Comparison of ENCODE assay signal across 13 mouse cellular contexts in the genomic region with DNA sequence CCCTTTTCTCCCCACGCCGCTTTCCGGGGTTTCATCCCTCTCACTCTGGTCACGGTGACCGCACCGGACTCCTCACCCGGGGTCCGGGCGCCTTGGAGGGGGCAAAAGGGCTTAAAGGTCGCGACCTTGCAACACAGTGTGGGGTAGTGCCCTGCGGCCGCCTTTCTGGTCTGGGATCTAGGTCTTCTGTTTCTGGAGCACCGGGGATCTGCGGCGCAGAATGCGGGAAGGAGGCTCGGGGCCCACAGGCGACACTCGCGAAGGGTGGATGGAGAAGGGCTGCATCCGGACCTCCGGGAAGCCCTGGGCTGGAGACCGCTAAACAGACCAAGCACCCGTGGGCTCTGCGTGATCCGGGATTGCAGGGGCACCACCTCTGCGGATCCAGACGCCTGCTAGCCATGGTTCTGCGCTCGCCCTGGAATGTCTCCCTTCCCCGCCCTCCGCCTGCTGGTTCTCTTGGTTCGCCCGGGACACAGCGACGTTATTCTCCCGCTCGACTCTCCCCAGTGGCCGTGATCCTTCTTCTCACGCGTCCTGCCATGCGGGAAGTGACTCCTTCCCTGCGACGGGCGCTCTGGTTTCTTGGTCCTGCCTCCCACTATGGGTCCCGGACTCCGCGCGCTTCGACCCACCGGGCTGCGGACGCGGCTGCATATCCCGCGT. TPM values are rescaled to one million over a fixed set of nuclear protein-coding genes. Genes with fewer than 3 reads are reported as not detected.
DNase-seq lines count a peak whose midpoint lies in the region; ATAC-seq and TF ChIP-seq lines count a peak whose summit lies in the region.
"Had no signal": no experiment of that assay in that cellular context is flagged by ENCODE, and none has a peak within 500 bp of the region (broad histone marks: within the 10 kb centered on the region; RNA-seq: fewer than 3 reads in every experiment).

No protein-coding gene starts in this region.

- no peak for DNase-seq in heart, postnatal 36 days
- DNase-seq in lung, postnatal 0 days (ENCODE audit: low spot score) = no peak
- DNase-seq in lung, adult 2 months = no peak
- DNase-seq: cerebellum, adult 9-10 months; liver, postnatal 0 days had no signal

- no peaks in the 10 kb centered on the region for H3K36me3 ChIP-seq in heart, embryonic 11.5 days (ENCODE audit: control insufficient read depth, insufficient read depth, low read length)
- H3K36me3 ChIP-seq in lung, postnatal 0 days (ENCODE audit: insufficient read depth, low read length) = no peaks in the 10 kb centered on the region
- H3K36me3 ChIP-seq in intestine, embryonic 15.5 days = no peaks in the 10 kb centered on the region
- H3K36me3 ChIP-seq in stomach, embryonic 15.5 days = no peaks in the 10 kb centered on the region

- peak overlapping the region; percentile 22; the same call in 1 of the 2 replicates for H3K4me2 ChIP-seq in heart, embryonic 11.5 days
- H3K4me2 ChIP-seq in lung, postnatal 0 days (replicated peaks; ENCODE audit: low read depth, low read length) = no peak overlapping the region
- 0 out of 2 replicates have a peak overlapping the region, but pooled peaks have one; percentile 30 for H3K4me2 ChIP-seq in intestine, embryonic 15.5 days (replicated peaks)
- peak overlapping the region; percentile 12; the same call in 1 of the 2 replicates for H3K4me2 ChIP-seq in stomach, embryonic 15.5 days

- no peak overlapping the region for H3K9ac ChIP-seq in heart, embryonic 11.5 days (ENCODE audit: low read depth, low read length)
- H3K9ac ChIP-seq in lung, postnatal 0 days (replicated peaks; ENCODE audit: low read depth) = no peak overlapping the region
- no peak overlapping the region for H3K9ac ChIP-seq in intestine, embryonic 15.5 days
- no peak overlapping the region for H3K9ac ChIP-seq in stomach, embryonic 15.5 days
- H3K9ac ChIP-seq: liver, postnatal 0 days had no signal

- intact Hi-C loops in heart, postnatal 36 days (cut with DNase I) = no loop called here

- under 1% methylated on average over 57 of the region's 57 CpGs for WGBS in heart, embryonic 11.5 days (ENCODE audit: insufficient replicate concordance)
- 2% methylated on average over 56 of the region's 57 CpGs for WGBS in lung, postnatal 0 days
- WGBS in lung, adult 2 months = 3% methylated on average over 57 of the region's 57 CpGs
- WGBS in intestine, embryonic 15.5 days = under 1% methylated on average over 57 of the region's 57 CpGs
- 1% methylated on average over 56 of the region's 57 CpGs for WGBS in stomach, embryonic 15.5 days

- H3K4me3 ChIP-seq in heart, embryonic 11.5 days (ENCODE audit: low read depth, low read length) = peak overlapping the region; percentile 21
- peak overlapping the region; percentile 8; the same call in 1 of the 2 replicates for H3K4me3 ChIP-seq in lung, postnatal 0 days (ENCODE audit: low read depth, low read length)
- no peak overlapping the region for H3K4me3 ChIP-seq in lung, adult 2 months (replicated peaks; ENCODE audit: extremely low read depth, low read depth, low read length)
- no peak overlapping the region for H3K4me3 ChIP-seq in intestine, embryonic 15.5 days (replicated peaks)
- no peak overlapping the region for H3K4me3 ChIP-seq in stomach, embryonic 15.5 days (replicated peaks)

- no peak for ATAC-seq in heart, embryonic 11.5 days (replicated peaks; ENCODE audit: insufficient number of reproducible peaks, low FRiP score, low TSS enrichment)
- ATAC-seq in lung, postnatal 0 days = no peak
- ATAC-seq in intestine, embryonic 15.5 days = no peak
- no peak for ATAC-seq in stomach, embryonic 15.5 days (ENCODE audit: insufficient read depth, low FRiP score, low read depth)
- no peak for ATAC-seq in granulocyte monocyte progenitor cell, adult 5-6 weeks (replicated peaks; ENCODE audit: poor library complexity, severe bottlenecking)
- ATAC-seq in cerebellum, adult (ENCODE audit: insufficient number of reproducible peaks, low FRiP score, low TSS enrichment) = no peak
- ATAC-seq: liver, postnatal 0 days had no signal

- TF ChIP-seq POLR2A in lung, adult 2 months (IDR thresholded peaks at IDR 0.05; ENCODE audit: borderline replicate concordance, extremely low read depth, low read depth, low read length) = no peak

- TF ChIP-seq EP300 in lung, postnatal 0 days (IDR thresholded peaks at IDR 0.05) = no peak

- H3K27me3 ChIP-seq in heart, embryonic 11.5 days (ENCODE audit: control insufficient read depth, insufficient read depth, low read length) = peaks cover 96% of the 10 kb centered on the region
- peaks cover 91% of the 10 kb centered on the region for H3K27me3 ChIP-seq in lung, postnatal 0 days (replicated peaks; ENCODE audit: insufficient read depth, low read length)
- peaks cover 95% of the 10 kb centered on the region for H3K27me3 ChIP-seq in intestine, embryonic 15.5 days (replicated peaks)
- peaks cover 94% of the 10 kb centered on the region for H3K27me3 ChIP-seq in stomach, embryonic 15.5 days (replicated peaks)

- no peak overlapping the region for H3K27ac ChIP-seq in heart, embryonic 11.5 days (ENCODE audit: low read depth, low read length)
- H3K27ac ChIP-seq in lung, postnatal 0 days (ENCODE audit: low read length) = no peak overlapping the region
- no peak overlapping the region for H3K27ac ChIP-seq in intestine, embryonic 15.5 days
- no peak overlapping the region for H3K27ac ChIP-seq in stomach, embryonic 15.5 days

- H3K9me3 ChIP-seq in heart, embryonic 11.5 days (replicated peaks; ENCODE audit: control insufficient read depth, low read length) = no peaks in the 10 kb centered on the region
- H3K9me3 ChIP-seq in lung, postnatal 0 days (ENCODE audit: low read length) = no peaks in the 10 kb centered on the region
- no peaks in the 10 kb centered on the region for H3K9me3 ChIP-seq in intestine, embryonic 15.5 days
- H3K9me3 ChIP-seq in stomach, embryonic 15.5 days = no peaks in the 10 kb centered on the region

- no peak for TF ChIP-seq CTCF in lung, postnatal 0 days (IDR thresholded peaks at IDR 0.05)
- TF ChIP-seq CTCF in lung, adult 2 months (IDR thresholded peaks at IDR 0.05; ENCODE audit: insufficient read depth, low read length) = no peak

- H3K4me1 ChIP-seq in heart, embryonic 11.5 days (ENCODE audit: control insufficient read depth, insufficient read depth, low read length) = peaks cover 4% of the 10 kb centered on the region
- no peaks in the 10 kb centered on the region for H3K4me1 ChIP-seq in lung, postnatal 0 days (ENCODE audit: insufficient read depth, low read depth, low read length)
- no peaks in the 10 kb centered on the region for H3K4me1 ChIP-seq in lung, adult 2 months (ENCODE audit: control insufficient read depth, insufficient read depth, low read length)
- peaks cover 14% of the 10 kb centered on the region for H3K4me1 ChIP-seq in intestine, embryonic 15.5 days (replicated peaks)
- peaks cover 14% of the 10 kb centered on the region; the same call in 1 of the 2 replicates for H3K4me1 ChIP-seq in stomach, embryonic 15.5 days

RNA-seq across cellular contexts. Expression of gene Hmx1, which starts 8.2 kb away (rescaled TPM):
- polyA plus RNA-seq in heart, embryonic 11.5 days (2014; fragmentation: Nextera tagmentation; extraction: Ambion mirVana) = not detected in 2 replicates
- not detected for total RNA-seq in heart, postnatal 36 days (2021)
- polyA plus RNA-seq in lung, postnatal 0 days (2015; fragmentation: Nextera tagmentation; extraction: Ambion mirVana) = not detected in 2 replicates
- polyA plus RNA-seq in lung, adult 2 months (2012; rRNA removed) = not detected in 2 replicates
- polyA plus RNA-seq in intestine, embryonic 15.5 days (2015; fragmentation: Nextera tagmentation; extraction: Ambion mirVana) = 0.09 and 0.18 TPM in 2 replicates
- 0.36 TPM in 1 of 2 replicates, not detected in the other for polyA plus RNA-seq in stomach, embryonic 15.5 days (2015; fragmentation: Nextera tagmentation; extraction: Ambion mirVana)
- total RNA-seq in granulocyte monocyte progenitor cell, adult 5-6 weeks (2014; fragmentation: Nextera tagmentation) = not detected in 2 replicates
- total RNA-seq in granulocyte monocyte progenitor cell, adult 5-6 weeks (2017) = not detected in 2 replicates
- total RNA-seq: adrenal gland, adult 18-20 months; layer of hippocampus, adult 18-20 months; neutrophil, adult 5-6 weeks had no signal
- polyA plus RNA-seq: liver, postnatal 0 days had no signal

Comparison
In these comparisons a context has a peak if more than half of its experiments do, and no peak if none do; other contexts are left out.
1. H3K4me3 ChIP-seq: peak in heart, embryonic 11.5 days (single experiment) and lung, postnatal 0 days (single experiment); none in lung, adult 2 months (single experiment), intestine, embryonic 15.5 days (single experiment) and stomach, embryonic 15.5 days (single experiment).